Comparison of ENCODE assay signal across 16 mouse cellular contexts in genomic region chr16:93518620-93519019, GRCm38 (mm10).
"Had no signal": no experiment of that assay in that cellular context is flagged by ENCODE, and none has a peak within 500 bp of the region (broad histone marks: within the 10 kb centered on the region; RNA-seq: fewer than 3 reads in every experiment).

No protein-coding gene starts in this region.

- H3K27me3 ChIP-seq: neural tube, embryonic 13.5 days; neural tube, embryonic 15.5 days; stomach, embryonic 15.5 days had no signal

- H3K27ac ChIP-seq: neural tube, embryonic 13.5 days; neural tube, embryonic 15.5 days; stomach, embryonic 15.5 days; stomach, postnatal 0 days had no signal

- H3K9ac ChIP-seq: neural tube, embryonic 13.5 days; neural tube, embryonic 15.5 days; stomach, embryonic 15.5 days had no signal

- H3K4me2 ChIP-seq: neural tube, embryonic 13.5 days; neural tube, embryonic 15.5 days; stomach, embryonic 15.5 days had no signal

- H3K4me3 ChIP-seq: neural tube, embryonic 13.5 days; neural tube, embryonic 15.5 days; stomach, embryonic 15.5 days had no signal

- H3K4me1 ChIP-seq: neural tube, embryonic 15.5 days; stomach, embryonic 15.5 days had no signal

- DNase-seq: retina, postnatal 1 day; right cerebral cortex, adult 18-20 months; right cerebral cortex, postnatal 14 days; right cerebral cortex, postnatal 25 days; right cerebral cortex, postnatal 4 days; spleen, adult 18-20 months; thymus, adult 18-20 months; thymus, adult 2 months; thymus, postnatal 14 days; thymus, postnatal 25 days; thymus, postnatal 36 days; thymus, postnatal 4 days had no signal

- H3K9me3 ChIP-seq: neural tube, embryonic 13.5 days; neural tube, embryonic 15.5 days; stomach, embryonic 15.5 days had no signal

- H3K36me3 ChIP-seq: neural tube, embryonic 13.5 days; neural tube, embryonic 15.5 days; stomach, embryonic 15.5 days had no signal
